Mouse (Mus musculus) thymus, postnatal 25 days (tissue): ENCODE results near the gene Lamtor4.
"Not testable (repeated sequence)": the region's sequence is repeated elsewhere in the genome, so short reads cannot be mapped to it uniquely, and the experiment has no call there.

Source experiments
- DNase-seq: peaks from one replicate; pipeline ENCODE4 v3.0.0; 2022

The Lamtor4 gene

GRCm38 (mm10) chr5:138255353-138256093 lies at the start of gene Lamtor4:
Gene Lamtor4, plus strand, starts transcription at chr5:138255482.
- peak; percentile 89 for DNase-seq

DNA sequence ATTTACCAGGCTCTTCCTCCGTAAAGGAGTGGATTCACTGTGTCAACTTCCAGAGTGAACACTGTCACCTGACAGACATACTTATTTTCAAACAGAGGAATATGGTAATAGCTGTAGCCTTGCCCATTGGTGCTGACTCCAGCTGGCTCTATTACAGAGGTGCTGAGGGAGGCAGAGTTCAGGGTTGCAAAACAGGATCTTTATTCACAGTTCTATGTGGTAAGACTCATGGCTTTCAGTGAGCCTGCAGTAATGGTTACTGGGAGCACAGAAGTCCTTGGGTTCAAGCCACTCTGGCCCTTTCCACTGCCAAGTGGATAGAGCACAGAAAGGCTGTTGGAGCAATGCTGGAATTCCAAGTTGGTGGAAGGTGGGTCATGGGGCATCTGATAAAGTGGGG lies 48.0 kb upstream of the Lamtor4 start:
- no peak for DNase-seq

DNA sequence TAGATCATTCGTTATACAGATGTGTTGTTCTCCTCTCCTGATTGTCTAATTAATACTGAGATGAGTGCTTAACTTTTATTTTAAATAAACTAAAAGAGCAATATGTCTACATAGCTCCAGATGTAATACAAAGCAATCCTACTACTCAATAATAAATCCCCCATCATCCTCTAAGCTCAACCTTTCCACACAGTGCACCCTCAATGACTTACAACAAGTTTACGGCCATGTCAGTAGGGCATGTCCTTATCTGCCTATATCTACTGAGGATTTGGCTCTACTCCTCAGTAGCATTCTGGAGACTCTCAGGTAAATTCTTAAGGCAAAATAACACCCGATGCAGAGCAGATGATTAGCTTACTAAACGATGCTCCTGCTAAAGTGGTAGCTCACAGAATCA lies 47.4 kb upstream of the Lamtor4 start:
- DNase-seq = no peak

- DNase-seq = not testable (repeated sequence)
Observed at GRCm38 (mm10) chr5:138216632-138217031, 38.6 kb upstream of the Lamtor4 start.

- DNase-seq = no peak
Observed at GRCm38 (mm10) chr5:138219864-138220263, 35.4 kb upstream of the Lamtor4 start.

GRCm38 (mm10) chr5:138222111-138222510 lies 33.2 kb upstream of the Lamtor4 start:
- DNase-seq = peak; percentile 84

DNA sequence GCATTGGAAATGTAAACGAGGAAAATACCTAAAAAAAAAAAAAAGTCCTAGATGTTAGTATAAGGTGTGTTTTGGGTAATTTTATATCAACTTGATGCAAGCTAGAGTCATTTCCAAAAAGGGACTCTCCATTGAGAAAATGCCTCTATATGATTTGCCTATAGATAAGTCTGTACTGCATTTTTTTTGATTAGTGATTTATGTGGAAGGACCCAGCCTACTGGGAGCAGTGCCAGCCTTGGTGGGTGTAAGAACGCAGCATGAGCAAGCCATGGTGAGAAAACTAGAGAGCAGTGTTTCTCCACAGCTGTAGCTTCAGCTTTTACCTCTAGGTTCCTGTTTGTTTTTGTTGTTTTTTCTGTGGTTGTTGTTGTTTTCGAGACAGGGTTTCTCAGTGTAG lies 32.0 kb upstream of the Lamtor4 start:
- no peak for DNase-seq

- no peak for DNase-seq
Observed at GRCm38 (mm10) chr5:138225700-138226099, 29.6 kb upstream of the Lamtor4 start, which contains the start of gene Nxpe5. Gene Nxpe5, plus strand, starts transcription at chr5:138225898.

GRCm38 (mm10) chr5:138226491-138226890 lies 28.8 kb upstream of the Lamtor4 start:
- DNase-seq = no peak

- no peak for DNase-seq
Observed at GRCm38 (mm10) chr5:138227367-138227766, 27.9 kb upstream of the Lamtor4 start.

DNA sequence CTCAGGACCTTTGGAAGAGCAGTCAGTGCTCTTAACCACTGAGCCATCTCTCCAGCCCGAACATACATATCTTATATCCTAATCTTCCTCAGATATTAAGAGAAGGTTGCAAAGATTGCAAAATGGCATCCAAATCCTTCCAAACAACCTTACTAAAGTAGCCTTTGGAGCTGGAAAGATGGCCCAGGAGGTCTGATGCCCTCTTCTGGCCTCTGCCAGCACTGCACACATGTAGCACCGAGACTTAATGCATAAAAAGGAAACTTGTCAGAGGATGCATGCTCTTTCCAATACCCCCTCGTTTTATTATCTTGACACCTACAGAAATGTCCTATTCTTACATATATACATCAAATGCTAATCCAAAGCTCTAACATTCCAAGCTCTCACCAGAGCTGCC lies 27.3 kb upstream of the Lamtor4 start:
- DNase-seq = peak; percentile 52

GRCm38 (mm10) chr5:138229511-138229910 lies 25.8 kb upstream of the Lamtor4 start:
- no peak for DNase-seq

DNA sequence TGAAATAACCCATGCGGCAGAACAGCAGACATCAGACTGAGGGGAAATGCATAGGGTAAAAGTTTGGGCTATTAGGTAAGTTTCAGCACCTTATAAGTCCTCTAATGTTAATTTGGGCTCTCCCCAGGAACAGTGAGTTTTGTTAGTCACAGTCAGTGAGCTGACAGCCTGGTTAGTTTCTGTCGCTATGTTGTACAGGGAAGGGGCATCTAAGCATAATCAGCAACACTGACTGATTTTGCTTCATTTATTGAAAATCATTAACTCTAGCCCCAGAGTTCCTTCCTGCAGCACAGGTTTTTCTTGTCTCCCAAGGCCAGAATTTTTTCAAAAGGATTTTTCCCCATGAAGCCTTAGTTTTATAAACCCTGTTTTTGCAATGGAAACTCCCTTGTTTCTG lies 21.5 kb upstream of the Lamtor4 start:
- DNase-seq = no peak

DNA sequence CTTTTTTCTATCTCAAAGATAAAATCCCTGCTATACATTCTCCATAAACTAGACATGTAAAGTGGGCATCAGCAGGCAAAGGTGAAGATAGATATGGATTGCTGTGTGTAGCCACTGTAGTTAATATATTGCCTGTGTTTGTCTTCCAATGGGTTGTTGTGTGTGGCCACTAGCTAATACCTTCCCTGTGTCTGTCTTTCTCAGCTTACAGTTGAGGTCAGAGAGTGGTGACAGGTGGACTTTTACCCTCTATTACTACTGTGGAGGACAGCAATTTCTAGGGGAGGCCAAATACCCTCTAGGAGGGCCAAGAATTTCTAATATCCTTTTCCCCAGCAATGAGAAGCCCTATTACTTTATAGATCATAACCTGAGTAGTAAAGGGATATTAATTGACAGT lies 21.1 kb upstream of the Lamtor4 start:
- no peak for DNase-seq

DNA sequence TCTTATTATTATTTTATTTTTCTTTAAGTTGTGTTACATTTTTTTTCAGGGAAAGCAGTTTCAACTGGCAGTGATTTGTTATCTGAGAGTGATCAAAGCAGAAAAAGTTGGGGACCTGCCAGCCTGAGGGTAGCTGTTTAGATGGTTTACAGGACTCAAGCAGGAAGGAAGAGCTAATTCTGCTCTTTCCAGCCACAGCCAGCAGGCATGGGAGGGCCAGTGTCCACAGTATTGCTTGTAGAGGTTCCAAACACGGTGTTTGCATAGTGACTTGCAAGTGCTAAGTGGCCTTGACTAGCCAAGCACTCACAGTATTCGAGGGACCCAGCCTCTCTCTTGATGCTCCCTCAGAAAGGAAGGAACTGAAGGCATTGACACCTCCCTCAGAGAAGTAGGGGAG lies 13.8 kb upstream of the Lamtor4 start:
- no peak for DNase-seq

GRCm38 (mm10) chr5:138251144-138251543 lies 4.1 kb upstream of the Lamtor4 start:
- no peak for DNase-seq

DNA sequence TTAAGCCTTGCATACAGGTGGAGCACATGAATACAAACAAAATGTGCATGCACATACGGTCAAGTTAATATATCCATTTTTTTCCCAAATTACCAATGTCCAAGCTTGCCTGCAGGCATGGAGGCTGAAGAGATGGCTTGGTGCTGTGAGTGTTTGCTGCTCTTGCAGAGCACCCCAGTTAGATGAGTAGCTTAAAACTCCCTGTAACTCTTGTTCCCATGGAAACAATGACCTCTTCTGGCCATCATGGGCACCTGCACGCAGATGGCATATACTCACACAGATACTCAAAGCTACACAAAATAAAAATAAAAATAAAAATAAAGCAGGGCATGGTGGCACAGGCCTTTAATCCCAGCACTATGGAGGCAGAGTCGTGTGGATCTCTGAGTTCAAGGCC lies 2.2 kb upstream of the Lamtor4 start:
- DNase-seq = no peak

- DNase-seq = no peak
Observed at GRCm38 (mm10) chr5:138256094-138256467, 799 bp downstream of the Lamtor4 start.

DNA sequence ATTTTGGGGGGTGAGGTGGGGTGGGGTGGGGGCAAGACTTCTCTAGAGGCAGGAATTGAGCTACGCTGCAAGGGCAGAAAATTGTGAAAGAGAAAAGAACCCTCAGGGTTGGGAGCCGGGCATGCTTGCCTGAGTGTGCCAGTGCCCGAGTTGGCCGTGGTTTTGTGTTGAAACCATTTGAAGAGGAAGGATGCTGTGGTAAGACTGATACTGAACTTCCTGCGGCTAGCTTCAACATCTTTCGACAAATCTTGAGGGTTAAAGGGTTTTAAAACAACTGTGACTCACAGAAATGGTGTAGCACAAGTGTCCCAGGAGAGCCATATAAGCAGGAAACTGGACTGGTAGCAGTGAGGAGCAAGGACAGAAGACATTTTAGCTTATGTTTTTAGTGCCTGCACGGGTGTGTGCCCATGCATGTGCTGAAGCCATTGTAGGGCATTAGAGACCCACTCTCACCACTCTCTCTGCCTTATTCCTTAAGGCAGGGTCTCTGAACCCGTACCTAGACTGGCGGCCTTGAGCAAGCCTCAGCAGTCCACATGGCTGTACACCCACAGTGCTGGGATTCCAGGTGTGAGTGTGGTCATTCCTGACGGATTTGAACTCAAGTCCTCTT lies 1.8 kb downstream of the Lamtor4 start:
- DNase-seq = peak; percentile 32

GRCm38 (mm10) chr5:138257585-138257978 lies 2.3 kb downstream of the Lamtor4 start:
- no peak for DNase-seq

DNA sequence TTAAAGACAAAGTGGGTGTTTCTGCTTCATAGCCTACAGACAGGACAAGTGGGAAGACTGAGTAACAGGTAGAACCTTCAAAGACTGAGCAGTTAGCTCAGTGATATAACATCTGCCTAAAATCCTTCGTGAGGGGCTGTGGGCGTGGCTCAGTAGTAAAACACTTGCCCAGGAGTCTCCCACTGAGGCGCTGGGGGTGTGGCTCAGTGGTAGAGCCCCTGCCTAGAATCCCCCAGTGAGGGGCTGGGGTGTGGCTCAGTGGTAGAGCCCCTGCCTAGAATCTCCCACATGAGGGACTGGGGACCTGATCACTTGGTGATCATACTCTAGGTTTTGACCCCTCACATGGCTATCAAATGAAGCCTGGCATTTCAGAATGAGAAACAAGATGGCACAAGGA lies 2.8 kb downstream of the Lamtor4 start:
- DNase-seq = no peak

DNA sequence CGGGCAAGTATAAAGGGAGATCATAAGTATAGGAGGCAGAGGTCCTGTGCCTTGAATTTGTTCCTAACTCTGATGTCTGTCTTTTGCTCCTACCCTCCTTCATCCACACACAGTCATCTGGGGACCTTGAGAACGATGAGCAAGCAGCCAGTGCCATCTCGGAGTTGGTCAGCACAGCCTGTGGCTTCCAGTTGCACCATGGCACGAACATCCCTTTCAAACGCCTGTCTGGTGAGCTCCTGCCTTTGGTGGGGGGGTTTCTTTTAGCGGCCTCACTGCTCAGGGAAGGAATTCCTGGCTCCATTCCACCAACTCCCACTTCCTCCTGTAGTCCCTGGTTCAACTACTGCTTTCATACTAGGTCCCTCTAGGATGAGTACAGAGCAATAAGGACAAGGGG lies 3.3 kb downstream of the Lamtor4 start:
- DNase-seq = no peak

GRCm38 (mm10) chr5:138258993-138259392 lies 3.7 kb downstream of the Lamtor4 start:
- DNase-seq = no peak

DNA sequence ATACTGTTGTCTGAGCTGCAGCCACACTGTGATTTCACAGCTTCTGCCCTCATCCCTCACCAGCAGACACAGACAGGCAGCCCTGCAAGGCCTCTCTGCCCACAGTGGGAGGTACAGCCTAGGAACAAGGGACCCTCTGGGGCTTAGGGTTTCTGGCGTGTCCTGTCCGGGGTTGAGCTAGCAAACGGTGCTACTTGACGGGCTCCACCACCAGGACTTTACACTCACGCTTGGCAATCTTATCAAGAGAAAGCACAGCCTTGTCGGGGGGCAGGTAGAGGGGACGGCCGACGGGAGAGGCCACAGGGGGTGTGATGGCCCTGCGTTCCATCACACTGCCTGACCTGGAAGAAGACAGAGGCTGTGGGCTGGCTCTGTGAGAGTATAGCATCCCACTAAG lies 4.8 kb downstream of the Lamtor4 start:
- no peak for DNase-seq

DNA sequence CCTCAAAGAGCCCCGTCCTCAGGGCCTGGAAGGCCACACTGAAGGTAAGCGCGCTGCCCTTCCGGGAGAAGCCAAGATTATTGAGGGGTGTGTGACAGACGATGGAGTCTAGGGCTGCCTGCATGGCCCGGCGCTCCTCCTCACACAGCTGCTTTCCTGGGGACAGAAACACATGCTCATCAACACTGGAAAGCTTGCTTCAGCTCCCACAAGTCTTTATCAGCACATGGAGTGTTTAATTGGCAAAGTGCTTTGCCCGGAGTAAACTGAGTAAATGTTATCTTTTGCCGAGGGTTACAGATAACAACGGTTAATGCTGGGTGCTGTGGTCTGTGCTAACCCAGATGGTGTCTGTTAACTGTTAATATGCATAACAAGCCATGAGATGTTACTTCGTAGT lies 5.6 kb downstream of the Lamtor4 start:
- DNase-seq = no peak
